Mouse (Mus musculus) CH12.LX (cell line): ENCODE data around the gene Ubr4. TPM values are rescaled to one million over a fixed set of nuclear protein-coding genes. Genes with fewer than 3 reads are reported as not detected.

ENCODE experiments used
- DNase-seq: peaks from one replicate; pipeline ENCODE4 v3.0.0-alpha.2; 2013; ENCODE audit errors: extremely low read depth
- H3K27ac ChIP-seq: 2 replicates; pipeline ENCODE4 v1.5.1; 2012; ENCODE audit warnings: low read depth, mild to moderate bottlenecking, control low read depth, moderate library complexity; ENCODE audit not compliant: insufficient read depth
- H3K27me3 ChIP-seq: replicated peaks from 2 replicates; pipeline ENCODE3; 2012; ENCODE audit warnings: inconsistent platforms
- H3K36me3 ChIP-seq, 2 experiments: replicated peaks in 1 of 2; 2 replicates each; pipeline versions ENCODE3 to v1.6.1; 2012; ENCODE audit warnings: inconsistent platforms in 1 of 2, low read length in 1 of 2, mild to moderate bottlenecking in 1 of 2, mixed read lengths in 1 of 2, moderate library complexity in 1 of 2; ENCODE audit not compliant: control insufficient read depth in 1 of 2, insufficient read depth in 1 of 2
- H3K4me1 ChIP-seq, 2 experiments: 2 replicates each; pipeline ENCODE4 v1.6.1; 2012; ENCODE audit warnings: inconsistent platforms in 1 of 2, moderate library complexity in 1 of 2; ENCODE audit not compliant: insufficient read depth in 2 of 2, control insufficient read depth in 1 of 2
- H3K4me2 ChIP-seq: 2 replicates; pipeline ENCODE4 v1.6.1; 2012; ENCODE audit warnings: low read depth, mild to moderate bottlenecking, control low read depth; ENCODE audit not compliant: poor library complexity, insufficient read depth, severe bottlenecking
- H3K4me3 ChIP-seq, 3 experiments: fragments of 150-350 bp in 1 of 3; sonication (generic) in 1 of 3; replicated peaks in 1 of 3; 2 replicates each; pipeline versions ENCODE3 to v1.5.1; 2011 to 2012; ENCODE audit warnings: low read depth in 2 of 3, low read length in 2 of 3, mild to moderate bottlenecking in 2 of 3, moderate library complexity in 2 of 3, control low read depth in 1 of 3, improper control_type of control experiment in 1 of 3, inconsistent platforms in 1 of 3, mixed read lengths in 1 of 3; ENCODE audit not compliant: poor library complexity in 1 of 3
- H3K79me2 ChIP-seq: replicated peaks from 2 replicates; pipeline ENCODE4 v1.6.1; 2012; ENCODE audit warnings: mild to moderate bottlenecking, moderate library complexity; ENCODE audit not compliant: control insufficient read depth, poor library complexity, insufficient read depth, severe bottlenecking; ENCODE audit errors: extremely low read depth
- H3K9ac ChIP-seq: 2 replicates; pipeline ENCODE4 v1.6.1; 2012; ENCODE audit warnings: low read depth, mild to moderate bottlenecking, control low read depth, moderate library complexity; ENCODE audit not compliant: insufficient read depth
- H3K9me3 ChIP-seq: replicated peaks from 2 replicates; pipeline ENCODE3; 2012; ENCODE audit warnings: low read length, inconsistent platforms, mixed read lengths
- BHLHE40 ChIP-seq: IDR thresholded peaks from 2 replicates; pipeline ENCODE4 v1.6.1; 2011; ENCODE audit warnings: mild to moderate bottlenecking, low read depth, low read length, improper control_type of control experiment
- CHD1 ChIP-seq: IDR thresholded peaks from 2 replicates; pipeline ENCODE4 v1.6.1; 2012; ENCODE audit warnings: low read depth, low read length, improper control_type of control experiment, inconsistent platforms
- CHD2 ChIP-seq: IDR thresholded peaks from 2 replicates; pipeline ENCODE4 v1.6.1; 2011; ENCODE audit warnings: low read length, improper control_type of control experiment
- CTCF ChIP-seq, 2 experiments: IDR thresholded peaks in 1 of 2; conservative IDR thresholded peaks in 1 of 2; 2 replicates each; pipeline ENCODE4 v1.5.1; 2011 to 2012; ENCODE audit warnings: low read depth in 2 of 2, low read length in 2 of 2, improper control_type of control experiment in 1 of 2, inconsistent platforms in 1 of 2, mild to moderate bottlenecking in 1 of 2, moderate library complexity in 1 of 2
- E2F4 ChIP-seq: IDR thresholded peaks from 2 replicates; pipeline ENCODE4 v1.6.1; 2011; ENCODE audit warnings: low read depth, low read length, improper control_type of control experiment; ENCODE audit not compliant: insufficient replicate concordance
- ELF1 ChIP-seq: IDR thresholded peaks from 2 replicates; pipeline ENCODE4 v1.6.1; 2014; ENCODE audit warnings: low read depth, mild to moderate bottlenecking, inconsistent platforms, low read length, improper control_type of control experiment
- EP300 ChIP-seq: IDR thresholded peaks from 2 replicates; pipeline ENCODE4 v1.6.1; 2011; ENCODE audit warnings: low read length, improper control_type of control experiment
- ETS1 ChIP-seq: conservative IDR thresholded peaks from 2 replicates; pipeline ENCODE4 v1.6.1; 2012; ENCODE audit warnings: low read depth, mild to moderate bottlenecking, inconsistent platforms, low read length, improper control_type of control experiment, moderate library complexity
- GABPA ChIP-seq: IDR thresholded peaks from 2 replicates; pipeline ENCODE4 v1.6.1; 2012; ENCODE audit warnings: low read depth, low read length, improper control_type of control experiment, inconsistent platforms; ENCODE audit not compliant: insufficient replicate concordance
- HCFC1 ChIP-seq: IDR thresholded peaks from 2 replicates; pipeline ENCODE4 v1.6.1; 2012; ENCODE audit warnings: low read depth, mild to moderate bottlenecking, inconsistent platforms, low read length, improper control_type of control experiment
- IRF4 ChIP-seq: IDR thresholded peaks from 2 replicates; pipeline ENCODE4 v1.6.1; 2014; ENCODE audit warnings: low read depth, mild to moderate bottlenecking, inconsistent platforms, low read length, improper control_type of control experiment
- JUND ChIP-seq: conservative IDR thresholded peaks from 2 replicates; pipeline ENCODE4 v1.6.1; 2011; ENCODE audit warnings: low read depth, low read length, improper control_type of control experiment
- KAT2A ChIP-seq: IDR thresholded peaks from 2 replicates; pipeline ENCODE4 v1.6.1; 2012; ENCODE audit warnings: low read length, improper control_type of control experiment, inconsistent platforms; ENCODE audit not compliant: insufficient replicate concordance
- MAFK ChIP-seq: IDR thresholded peaks from 2 replicates; pipeline ENCODE4 v1.6.1; 2011; ENCODE audit warnings: low read length, improper control_type of control experiment; ENCODE audit not compliant: insufficient replicate concordance
- MAX ChIP-seq: IDR thresholded peaks from 2 replicates; pipeline ENCODE4 v1.6.1; 2011; ENCODE audit warnings: low read length, improper control_type of control experiment
- MAZ ChIP-seq: IDR thresholded peaks from 2 replicates; pipeline ENCODE4 v1.6.1; 2012; ENCODE audit warnings: low read depth, mild to moderate bottlenecking, inconsistent platforms, low read length, improper control_type of control experiment, moderate library complexity
- MEF2A ChIP-seq: IDR thresholded peaks from 2 replicates; pipeline ENCODE4 v1.6.1; 2014; ENCODE audit warnings: low read depth, mild to moderate bottlenecking, inconsistent platforms, low read length, improper control_type of control experiment, borderline replicate concordance
- MXI1 ChIP-seq: IDR thresholded peaks from 2 replicates; pipeline ENCODE4 v1.6.1; 2011; ENCODE audit warnings: mild to moderate bottlenecking, low read depth, low read length, improper control_type of control experiment
- MYC ChIP-seq: IDR thresholded peaks from 2 replicates; pipeline ENCODE4 v1.6.1; 2011; ENCODE audit warnings: low read depth, mild to moderate bottlenecking, improper control_type of control experiment, low read length
- NELFE ChIP-seq: IDR thresholded peaks from 2 replicates; pipeline ENCODE4 v1.6.1; 2011; ENCODE audit warnings: low read depth, low read length, improper control_type of control experiment
- NRF1 ChIP-seq: IDR thresholded peaks from 2 replicates; pipeline ENCODE4 v1.6.1; 2014; ENCODE audit warnings: low read depth, mild to moderate bottlenecking, inconsistent platforms, low read length, improper control_type of control experiment, moderate library complexity
- PAX5 ChIP-seq: IDR thresholded peaks from 2 replicates; pipeline ENCODE4 v1.6.1; 2012; ENCODE audit warnings: low read length, inconsistent platforms, mixed read lengths
- POLR2A ChIP-seq: IDR thresholded peaks from 2 replicates; pipeline ENCODE4 v1.6.1; 2011; ENCODE audit warnings: low read depth, mild to moderate bottlenecking, improper control_type of control experiment, low read length
- POLR2AphosphoS2 ChIP-seq: IDR thresholded peaks from 2 replicates; pipeline ENCODE4 v1.6.1; 2011; ENCODE audit warnings: low read depth, low read length, improper control_type of control experiment
- RAD21 ChIP-seq: IDR thresholded peaks from 2 replicates; pipeline ENCODE4 v1.6.1; 2011; ENCODE audit warnings: low read depth, mild to moderate bottlenecking, low read length, improper control_type of control experiment, moderate library complexity
- RCOR1 ChIP-seq: conservative IDR thresholded peaks from 2 replicates; pipeline ENCODE4 v1.6.1; 2012; ENCODE audit warnings: low read depth, mild to moderate bottlenecking, inconsistent platforms, low read length, improper control_type of control experiment
- SIN3A ChIP-seq: IDR thresholded peaks from 2 replicates; pipeline ENCODE4 v1.6.1; 2012; ENCODE audit warnings: low read length, improper control_type of control experiment, inconsistent platforms
- SMC3 ChIP-seq: IDR thresholded peaks from 2 replicates; pipeline ENCODE4 v1.6.1; 2011; ENCODE audit warnings: low read depth, low read length, improper control_type of control experiment
- TBP ChIP-seq: conservative IDR thresholded peaks from 2 replicates; pipeline ENCODE4 v1.6.1; 2011; ENCODE audit warnings: low read depth, low read length, improper control_type of control experiment
- TCF12 ChIP-seq: IDR thresholded peaks from 2 replicates; pipeline ENCODE4 v1.6.1; 2014; ENCODE audit warnings: low read depth, mild to moderate bottlenecking, inconsistent platforms, low read length, improper control_type of control experiment
- USF1 ChIP-seq: IDR thresholded peaks from 2 replicates; pipeline ENCODE4 v1.6.1; 2014; ENCODE audit warnings: low read depth, mild to moderate bottlenecking, inconsistent platforms, low read length, improper control_type of control experiment
- USF2 ChIP-seq: conservative IDR thresholded peaks from 2 replicates; pipeline ENCODE4 v1.6.1; 2011; ENCODE audit warnings: low read depth, low read length, improper control_type of control experiment
- ZC3H11A ChIP-seq: IDR thresholded peaks from 2 replicates; pipeline ENCODE4 v1.6.1; 2012; ENCODE audit warnings: low read depth, mild to moderate bottlenecking, inconsistent platforms, low read length, improper control_type of control experiment
- ZKSCAN1 ChIP-seq: IDR thresholded peaks from 2 replicates; pipeline ENCODE4 v1.6.1; 2012; ENCODE audit warnings: low read depth, inconsistent platforms, low read length, improper control_type of control experiment, borderline replicate concordance
- ZMIZ1 ChIP-seq: IDR thresholded peaks from 2 replicates; pipeline ENCODE4 v1.6.1; 2012; ENCODE audit warnings: low read depth, mild to moderate bottlenecking, inconsistent platforms, low read length, improper control_type of control experiment
- ZNF384 ChIP-seq: IDR thresholded peaks from 2 replicates; pipeline ENCODE4 v1.6.1; 2012; ENCODE audit warnings: low read depth, low read length, improper control_type of control experiment, inconsistent platforms
- dilution Hi-C: fragments of 300-500 bp; cut with MboI; formaldehyde crosslinking; loops from 2 replicates; pipeline ENCODE4 v1.14.3; 2020; ENCODE audit warnings: low sequenced_read_pairs; ENCODE audit not compliant: extremely low pct_unique_long_range_greater_than_20kb, extremely low pct_ligation_motif_present
- in situ Hi-C: fragments of 300-500 bp; cut with MboI; formaldehyde crosslinking; loops from 3 replicates; pipeline ENCODE4 v1.14.3; 2019; ENCODE audit warnings: low sequenced_read_pairs, low pct_ligation_motif_present, low pct_unique_long_range_greater_than_20kb, mixed read lengths
- polyA plus RNA-seq: library from polyadenylated mRNA; unstranded; fragments of >175 nt; gene quantifications from 2 replicates; pipeline ENCODE4 v1.2.1, GENCODE M21; 2012; ENCODE audit warnings: low read depth; ENCODE audit not compliant: insufficient read length
- total RNA-seq, 2 experiments: library from RNA; depleted of rRNA; stranded (reverse); fragments of 300-350 nt in 1 of 2; fragments of >200 nt in 1 of 2; gene quantifications; 2 replicates each; pipeline ENCODE4 v1.2.3; 2012 to 2014

Gene Ubr4
- total and polyA plus RNA-seq, 3 experiments, result 43.0 to 102 (median 90.8) TPM

DNA sequence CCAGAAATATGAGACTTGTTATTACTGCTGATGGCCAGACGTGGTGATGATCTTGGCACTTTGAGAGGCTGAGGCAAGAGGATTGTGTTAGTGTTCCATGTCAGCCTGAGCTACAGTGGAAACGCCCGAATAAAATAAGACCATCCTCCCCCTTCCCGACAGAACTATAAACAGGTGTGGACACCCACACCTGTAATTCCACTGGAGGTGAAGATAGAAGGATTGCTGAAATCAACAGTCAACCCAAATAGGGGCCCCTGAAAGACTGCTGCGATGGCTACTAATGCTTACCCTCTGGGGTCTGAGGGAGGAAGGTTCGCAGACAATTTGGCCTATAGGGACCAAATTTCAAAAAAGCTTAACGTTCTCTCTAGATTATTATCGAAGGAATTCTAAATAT, 27.3 kb downstream of the Ubr4 start (continued):
- no peak for TF ChIP-seq E2F4
- no peak for TF ChIP-seq ZC3H11A
- no peak for TF ChIP-seq CHD1
- no peak for TF ChIP-seq USF1
- TF ChIP-seq ETS1, result no peak
- TF ChIP-seq SMC3, result no peak
- TF ChIP-seq POLR2AphosphoS2, result peak; percentile 68; the same call in 1 of the 2 replicates

DNA sequence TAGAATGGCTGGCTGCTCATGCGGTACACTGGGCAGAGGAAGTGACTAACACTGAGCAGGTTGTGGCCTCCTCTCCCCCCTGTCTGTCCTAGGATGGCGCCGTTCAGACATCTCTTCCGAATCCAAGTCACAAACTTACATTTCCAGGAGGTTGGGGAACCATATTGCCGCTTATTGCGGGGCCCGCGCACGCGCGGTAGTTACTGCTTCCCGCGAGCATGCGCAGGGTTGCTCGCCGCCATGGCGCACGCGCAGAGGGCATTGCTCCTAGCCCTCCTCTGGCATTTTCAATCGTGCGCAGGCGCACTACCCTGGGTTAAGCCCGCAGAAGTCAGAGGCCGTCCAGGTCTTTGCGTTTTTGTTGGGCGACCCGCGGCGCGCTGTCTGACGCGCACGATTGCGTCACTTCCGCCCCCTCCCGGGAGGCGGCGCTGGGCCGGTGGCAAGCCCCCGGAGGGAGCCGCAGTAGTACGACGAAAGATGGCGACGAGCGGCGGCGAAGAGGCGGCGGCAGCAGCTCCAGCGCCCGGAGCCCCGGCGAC, 27.9 kb downstream of the Ubr4 start:
- Histone ChIP-seq H3K4me3 (peak overlapping the region; percentile 85 to 98 (median 87)), H3K27ac (peak overlapping the region; percentile 83), H3K27me3 (no peaks in the 10 kb centered on the region), H3K79me2 (peaks cover 50% of the 10 kb centered on the region), H3K4me1 (peaks cover 6 to 35% of the 10 kb centered on the region in 2 experiments; a peak in 2 of 4 replicates), H3K9ac (peak overlapping the region; percentile 95), H3K36me3 (peaks cover 13 to 40% of the 10 kb centered on the region in 2 experiments), H3K9me3 (no peaks in the 10 kb centered on the region), H3K4me2 (no peak overlapping the region)
- DNase-seq, result peak; percentile 99
- in situ Hi-C loops, result no loop called here
- dilution Hi-C loops, result no loop called here
- TF ChIP-seq TCF12 (peak; percentile 63; the same call in 1 of the 2 replicates), KAT2A (peak; percentile 86; the same call in 1 of the 2 replicates), ETS1 (no peak), USF1 (no peak), TBP (peak; percentile 85), NRF1 (peak; percentile 94), IRF4 (no peak; the same call in 1 of the 2 replicates), POLR2AphosphoS2 (peak; percentile 95), ELF1 (peak; percentile 79), MAX (0 out of 2 replicates have a peak, but pooled peaks have one; percentile 14), POLR2A (peak; percentile 89), EP300 (no peak), MAFK (no peak), JUND (no peak), GABPA (no peak; the same call in 1 of the 2 replicates), E2F4 (no peak), ZNF384 (no peak), RAD21 (no peak), CTCF (conservative IDR thresholded peaks at IDR 0.05 in 1 of 2, IDR thresholded peaks at IDR 0.05 in 1 of 2; ENCODE audit: low read depth in 2 of 2, low read length in 2 of 2) (no peak), USF2 (no peak), RCOR1 (no peak), MEF2A (0 out of 2 replicates have a peak, but pooled peaks have one; percentile 4), MYC (peak; percentile 83; the same call in 1 of the 2 replicates), MXI1 (peak; percentile 61; the same call in 1 of the 2 replicates), ZC3H11A (no peak), ZKSCAN1 (no peak), MAZ (peak; percentile 84; the same call in 1 of the 2 replicates), HCFC1 (peak; percentile 95), ZMIZ1 (peak; percentile 85), BHLHE40 (no peak), SMC3 (no peak), CHD1 (no peak), NELFE (peak; percentile 98), PAX5 (no peak), SIN3A (peak; percentile 65), CHD2 (no peak)
